In the genomic region with DNA sequence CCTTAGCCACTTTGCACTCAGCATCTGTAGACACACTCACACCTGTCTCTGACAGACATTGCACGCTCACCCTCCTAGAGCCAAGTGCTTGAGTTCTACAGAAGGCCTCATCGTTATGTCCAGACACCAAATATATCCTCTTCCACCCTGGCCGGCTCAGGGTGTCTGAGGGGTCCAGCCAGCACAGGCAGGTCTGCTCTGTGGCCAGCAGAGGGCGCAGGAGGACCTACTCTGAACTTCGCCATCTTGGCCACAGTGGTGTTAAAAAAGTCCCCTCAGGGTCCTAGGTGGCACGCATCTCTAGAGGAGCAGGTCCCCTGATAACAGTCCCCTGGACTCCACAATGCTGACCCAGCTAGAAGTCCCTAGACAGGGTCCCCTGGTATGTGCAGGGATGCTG, we compare ENCODE assay signal across 8 mouse cellular contexts.
A peak's percentile ranks its signal among the peaks of the same experiment; 100 is the strongest.
DNase-seq lines count a peak whose midpoint lies in the region; ATAC-seq lines count a peak whose summit lies in the region.

No protein-coding gene starts in this region.

- WGBS in embryonic facial prominence, embryonic 13.5 days: 5% methylated on average over 6 of the region's 6 CpGs
- 3% methylated on average over 6 of the region's 6 CpGs for WGBS in heart, embryonic 12.5 days
- WGBS in kidney, embryonic 16.5 days: 10% methylated on average over 6 of the region's 6 CpGs
- WGBS in neural tube, embryonic 11.5 days: 7% methylated on average over 6 of the region's 6 CpGs

- peak overlapping the region; percentile 27 for H3K4me2 ChIP-seq in embryonic facial prominence, embryonic 13.5 days
- H3K4me2 ChIP-seq in heart, embryonic 12.5 days: no peak overlapping the region
- H3K4me2 ChIP-seq in kidney, embryonic 16.5 days (replicated peaks; ENCODE audit: low read depth, low read length): no peak overlapping the region
- H3K4me2 ChIP-seq in neural tube, embryonic 11.5 days (ENCODE audit: low read depth): no peak overlapping the region

- DNase-seq in A20 (ENCODE audit: low read depth, low spot score) (peak; percentile 60), liver (peak; percentile 71)
- peak; percentile 78 for DNase-seq in adrenal gland, postnatal 25 days
- DNase-seq in neural tube, embryonic 11.5 days (ENCODE audit: low spot score): peak; percentile 86
- peak; percentile 13 to 15 for DNase-seq in thymus, adult 18-20 months

- peaks cover 6% of the 10 kb centered on the region; the same call in 1 of the 2 replicates for H3K27me3 ChIP-seq in embryonic facial prominence, embryonic 13.5 days
- no peaks in the 10 kb centered on the region for H3K27me3 ChIP-seq in heart, embryonic 12.5 days (replicated peaks)
- no peaks in the 10 kb centered on the region for H3K27me3 ChIP-seq in kidney, embryonic 16.5 days (ENCODE audit: insufficient read depth, low read length)
- no peaks in the 10 kb centered on the region for H3K27me3 ChIP-seq in neural tube, embryonic 11.5 days (ENCODE audit: control insufficient read depth, insufficient read depth, low read length)

- no peak overlapping the region for H3K4me3 ChIP-seq in embryonic facial prominence, embryonic 13.5 days
- no peak overlapping the region for H3K4me3 ChIP-seq in heart, embryonic 12.5 days
- H3K4me3 ChIP-seq in kidney, embryonic 16.5 days (ENCODE audit: low read length): no peak overlapping the region
- H3K4me3 ChIP-seq in neural tube, embryonic 11.5 days (ENCODE audit: low read depth, low read length): no peak overlapping the region

- no peaks in the 10 kb centered on the region for H3K9me3 ChIP-seq in embryonic facial prominence, embryonic 13.5 days
- H3K9me3 ChIP-seq in heart, embryonic 12.5 days (replicated peaks): no peaks in the 10 kb centered on the region
- no peaks in the 10 kb centered on the region for H3K9me3 ChIP-seq in kidney, embryonic 16.5 days (ENCODE audit: low read length)
- H3K9me3 ChIP-seq in neural tube, embryonic 11.5 days (ENCODE audit: control insufficient read depth, low read length): no peaks in the 10 kb centered on the region

- peak; percentile 35; the same call in 1 of the 2 replicates for ATAC-seq in embryonic facial prominence, embryonic 13.5 days (ENCODE audit: insufficient number of reproducible peaks, insufficient read depth, low FRiP score, low TSS enrichment, low read depth)
- ATAC-seq in heart, embryonic 12.5 days (ENCODE audit: insufficient number of reproducible peaks, low FRiP score): peak; percentile 56
- ATAC-seq in kidney, embryonic 16.5 days (ENCODE audit: low FRiP score, low TSS enrichment): peak; percentile 52
- peak; percentile 62; the same call in 1 of the 2 replicates for ATAC-seq in neural tube, embryonic 11.5 days (ENCODE audit: insufficient read depth, low FRiP score, low TSS enrichment)

- H3K4me1 ChIP-seq in embryonic facial prominence, embryonic 13.5 days: peaks cover 19% of the 10 kb centered on the region
- H3K4me1 ChIP-seq in heart, embryonic 12.5 days (replicated peaks): peaks cover 47% of the 10 kb centered on the region
- peaks cover 28% of the 10 kb centered on the region for H3K4me1 ChIP-seq in kidney, embryonic 16.5 days (ENCODE audit: insufficient read depth, low read length)
- peaks cover 11% of the 10 kb centered on the region for H3K4me1 ChIP-seq in neural tube, embryonic 11.5 days (ENCODE audit: control insufficient read depth, insufficient read depth, low read length)

- H3K36me3 ChIP-seq in embryonic facial prominence, embryonic 13.5 days: no peaks in the 10 kb centered on the region
- H3K36me3 ChIP-seq in heart, embryonic 12.5 days: no peaks in the 10 kb centered on the region
- no peaks in the 10 kb centered on the region for H3K36me3 ChIP-seq in kidney, embryonic 16.5 days (ENCODE audit: insufficient read depth, low read length)
- H3K36me3 ChIP-seq in neural tube, embryonic 11.5 days (ENCODE audit: control insufficient read depth, insufficient read depth, low read length): no peaks in the 10 kb centered on the region

- no peak overlapping the region for H3K9ac ChIP-seq in embryonic facial prominence, embryonic 13.5 days
- peak overlapping the region; percentile 34; the same call in 1 of the 2 replicates for H3K9ac ChIP-seq in heart, embryonic 12.5 days
- H3K9ac ChIP-seq in kidney, embryonic 16.5 days (replicated peaks; ENCODE audit: low read length): no peak overlapping the region
- H3K9ac ChIP-seq in neural tube, embryonic 11.5 days (ENCODE audit: low read length): no peak overlapping the region

- no peak overlapping the region for H3K27ac ChIP-seq in embryonic facial prominence, embryonic 13.5 days
- no peak overlapping the region for H3K27ac ChIP-seq in heart, embryonic 12.5 days (ENCODE audit: poor library complexity, severe bottlenecking)
- H3K27ac ChIP-seq in kidney, embryonic 16.5 days (ENCODE audit: low read length): no peak overlapping the region
- no peak overlapping the region for H3K27ac ChIP-seq in neural tube, embryonic 11.5 days (ENCODE audit: low read depth, low read length)

Comparison
In these comparisons a context has a peak if more than half of its experiments do, and no peak if none do; other contexts are left out.
1. DNase-seq: peak in every context shown above with its lines; median percentile 86 in neural tube, embryonic 11.5 days; 78 in adrenal gland, postnatal 25 days; 71 in liver; 60 in A20; 14 in thymus, adult 18-20 months.